Mouse (Mus musculus) embryonic fibroblast, embryonic 13.5 days (primary cell): ENCODE results near the gene Pla2g1b. TPM values are rescaled to one million over a fixed set of nuclear protein-coding genes. Genes with fewer than 3 reads are reported as not detected.

Experiments
- H3K27ac ChIP-seq: 2 replicates; pipeline ENCODE4 v1.5.1; 2012; ENCODE audit warnings: low read length, control low read depth, inconsistent platforms; ENCODE audit not compliant: insufficient read depth
- H3K4me1 ChIP-seq: 2 replicates; pipeline ENCODE4 v1.6.1; 2011; ENCODE audit warnings: low read length; ENCODE audit not compliant: control insufficient read depth, insufficient read depth
- H3K4me3 ChIP-seq: 2 replicates; pipeline ENCODE4 v1.5.1; 2011; ENCODE audit warnings: mild to moderate bottlenecking, control low read depth, low read length; ENCODE audit not compliant: insufficient read depth
- CTCF ChIP-seq: IDR thresholded peaks from 2 replicates; pipeline ENCODE4 v1.5.1; 2011; ENCODE audit warnings: mild to moderate bottlenecking, control low read depth, low read length, moderate library complexity, borderline replicate concordance; ENCODE audit not compliant: insufficient read depth
- POLR2A ChIP-seq: IDR thresholded peaks from 2 replicates; pipeline ENCODE4 v1.6.1; 2011; ENCODE audit warnings: low read depth, mild to moderate bottlenecking, control low read depth, low read length, moderate library complexity
- polyA plus RNA-seq: library from polyadenylated mRNA; stranded (reverse); fragments of >200 nt; gene quantifications from 2 replicates; pipeline ENCODE4 v1.2.4, GENCODE M21; 2011; ENCODE audit warnings: low read depth; ENCODE audit not compliant: missing spikeins, insufficient read length

Pla2g1b gene
- polyA plus RNA-seq, 1 experiment, result not detected

GRCm38 (mm10) chr5:115520325-115520869, 54.3 kb downstream of the Pla2g1b start:
- no peak overlapping the region for H3K4me3 ChIP-seq
- TF ChIP-seq CTCF, result no peak
- no peak for TF ChIP-seq POLR2A
- no peak overlapping the region for H3K27ac ChIP-seq
- peaks cover 26% of the 10 kb centered on the region for H3K4me1 ChIP-seq

GRCm38 (mm10) chr5:115521553-115522461, 55.7 kb downstream of the Pla2g1b start:
- no peak overlapping the region for H3K27ac ChIP-seq
- TF ChIP-seq POLR2A (no peak), CTCF (no peak)
- peaks cover 24% of the 10 kb centered on the region for H3K4me1 ChIP-seq
- no peak overlapping the region for H3K4me3 ChIP-seq

- Histone ChIP-seq H3K4me3 (no peak overlapping the region), H3K4me1 (peaks cover 24% of the 10 kb centered on the region), H3K27ac (no peak overlapping the region)
- TF ChIP-seq POLR2A (no peak), CTCF (no peak)
These were observed 56.5 kb downstream of the Pla2g1b start for GRCm38 (mm10) chr5:115522531-115522930.

- TF ChIP-seq CTCF (no peak), POLR2A (no peak)
- no peak overlapping the region for H3K4me3 ChIP-seq
- peaks cover 24% of the 10 kb centered on the region for H3K4me1 ChIP-seq
- no peak overlapping the region for H3K27ac ChIP-seq
These were observed 57.0 kb downstream of the Pla2g1b start for GRCm38 (mm10) chr5:115522981-115523499.

- TF ChIP-seq CTCF, result no peak
- TF ChIP-seq POLR2A, result no peak
- Histone ChIP-seq H3K27ac (no peak overlapping the region), H3K4me1 (peaks cover 26% of the 10 kb centered on the region), H3K4me3 (no peak overlapping the region)
These were observed 57.9 kb downstream of the Pla2g1b start for GRCm38 (mm10) chr5:115523971-115524370.

Other genes starting within 250 kb of the Pla2g1b start
- 18.6 and 22.8 TPM in 2 replicates for gene Pop5, start 230.4 kb upstream of the Pla2g1b start, polyA plus RNA-seq
- gene Rnf10, start 193.4 kb upstream of the Pla2g1b start, polyA plus RNA-seq, result 163 and 168 TPM in 2 replicates
- 15.8 and 17.5 TPM in 2 replicates for gene Coq5, start 186.6 kb upstream of the Pla2g1b start, polyA plus RNA-seq
- 572 and 612 TPM in 2 replicates for gene Dynll1, start 165.3 kb upstream of the Pla2g1b start, polyA plus RNA-seq
- 90.7 and 96.9 TPM in 2 replicates for gene Srsf9, start 139.1 kb upstream of the Pla2g1b start, polyA plus RNA-seq
- 13.6 and 18.7 TPM in 2 replicates for gene Gatc, start 125.1 kb upstream of the Pla2g1b start, polyA plus RNA-seq
- gene Triap1, start 125.0 kb upstream of the Pla2g1b start, polyA plus RNA-seq, result 20.4 and 20.5 TPM in 2 replicates
- gene Cox6a1, start 117.3 kb upstream of the Pla2g1b start, polyA plus RNA-seq, result 280 and 336 TPM in 2 replicates
- gene Msi1, start 36.7 kb upstream of the Pla2g1b start, polyA plus RNA-seq, result 4.8 and 9.1 TPM in 2 replicates
- 12.8 and 18.5 TPM in 2 replicates for gene Sirt4, start 18.5 kb downstream of the Pla2g1b start, polyA plus RNA-seq
- 25.7 and 35.2 TPM in 2 replicates for gene Pxn, start 40.4 kb downstream of the Pla2g1b start, polyA plus RNA-seq
- 3,023 and 3,024 TPM in 2 replicates for gene Rplp0, start 93.2 kb downstream of the Pla2g1b start, polyA plus RNA-seq
- gene Gcn1l1, start 99.0 kb downstream of the Pla2g1b start, polyA plus RNA-seq, result 39.5 and 40.7 TPM in 2 replicates
- 55.5 and 57.9 TPM in 2 replicates for gene Rab35, start 165.6 kb downstream of the Pla2g1b start, polyA plus RNA-seq